Mouse (Mus musculus) thymus, adult 2 months (tissue): ENCODE data around the gene Stom.

Experiments
- CTCF ChIP-seq: fragments of 200-500 bp; IDR thresholded peaks from 2 replicates; pipeline ENCODE4 v1.5.1; 2012; ENCODE audit warnings: mild to moderate bottlenecking, control low read depth, low read length, moderate library complexity, borderline replicate concordance; ENCODE audit not compliant: control insufficient read depth, poor library complexity, insufficient read depth; ENCODE audit errors: extremely low read depth
- POLR2A ChIP-seq: fragments of 200-500 bp; IDR thresholded peaks from 2 replicates; pipeline ENCODE4 v1.6.1; 2012; ENCODE audit warnings: mild to moderate bottlenecking, low read length, control low read depth, moderate library complexity; ENCODE audit not compliant: control insufficient read depth, poor library complexity, insufficient read depth; ENCODE audit errors: extremely low read depth

GRCm38 (mm10) chr2:35265296-35265695 is 71.5 kb downstream of the Stom start:
- TF ChIP-seq CTCF = no peak
- no peak for TF ChIP-seq POLR2A
